Mouse (Mus musculus) granulocyte monocyte progenitor cell, adult 5-6 weeks (primary cell): Measurements from ENCODE around the gene Gm6408. TPM values are rescaled to one million over a fixed set of nuclear protein-coding genes. Genes with fewer than 3 reads are reported as not detected.

Experiments
- total RNA-seq, 2 experiments: library from RNA; stranded (forward) in 1 of 2; stranded (reverse) in 1 of 2; fragments of 200-712, 200-1000 nt in 1 of 2; fragments of >200 nt in 1 of 2; fragmentation: Nextera tagmentation in 1 of 2; gene quantifications; 2 replicates each; pipeline ENCODE4 v1.2.3; 2014 to 2017

Gene Gm6408
- total RNA-seq, 2 experiments from 2014 or later = not detected

Other genes with a start within 250 kb of the Gm6408 start
- gene Wasf3, start 97.0 kb upstream of the Gm6408 start, total RNA-seq (2014; fragmentation: Nextera tagmentation) = not detected in 2 replicates
- gene Wasf3, start 97.0 kb upstream of the Gm6408 start, total RNA-seq (2017) = not detected in 2 replicates
- not detected in 2 replicates for gene Gm6370, start 9.4 kb downstream of the Gm6408 start, total RNA-seq (2014; fragmentation: Nextera tagmentation)
- not detected in 2 replicates for gene Gm6370, start 9.4 kb downstream of the Gm6408 start, total RNA-seq (2017)
- not detected in 2 replicates for gene 4930449I24Rik, start 20.4 kb downstream of the Gm6408 start, total RNA-seq (2014; fragmentation: Nextera tagmentation)
- not detected in 2 replicates for gene 4930449I24Rik, start 20.4 kb downstream of the Gm6408 start, total RNA-seq (2017)
- not detected in 2 replicates for gene Gm3402, start 32.2 kb downstream of the Gm6408 start, total RNA-seq (2014; fragmentation: Nextera tagmentation)
- gene Gm3402, start 32.2 kb downstream of the Gm6408 start, total RNA-seq (2017) = not detected in 2 replicates
- gene Gm3404, start 43.8 kb downstream of the Gm6408 start, total RNA-seq (2014; fragmentation: Nextera tagmentation) = not detected in 2 replicates
- gene Gm3404, start 43.8 kb downstream of the Gm6408 start, total RNA-seq (2017) = not detected in 2 replicates
- gene Gm3409, start 55.7 kb downstream of the Gm6408 start, total RNA-seq (2014; fragmentation: Nextera tagmentation) = not detected in 2 replicates
- gene Gm3409, start 55.7 kb downstream of the Gm6408 start, total RNA-seq (2017) = not detected in 2 replicates
- not detected in 2 replicates for gene Gm3415, start 74.2 kb downstream of the Gm6408 start, total RNA-seq (2014; fragmentation: Nextera tagmentation)
- gene Gm3415, start 74.2 kb downstream of the Gm6408 start, total RNA-seq (2017) = not detected in 2 replicates
- not detected in 2 replicates for gene Gpr12, start 103.3 kb downstream of the Gm6408 start, total RNA-seq (2014; fragmentation: Nextera tagmentation)
- gene Gpr12, start 103.3 kb downstream of the Gm6408 start, total RNA-seq (2017) = not detected in 2 replicates